Mouse (Mus musculus) testis, postnatal 10 days (tissue): ENCODE measurements around the gene Pdk4.

Source experiments
- DNase-seq: peaks from one replicate; pipeline ENCODE4 v3.0.0; 2021; ENCODE audit warnings: low spot score

Pdk4 gene

DNA sequence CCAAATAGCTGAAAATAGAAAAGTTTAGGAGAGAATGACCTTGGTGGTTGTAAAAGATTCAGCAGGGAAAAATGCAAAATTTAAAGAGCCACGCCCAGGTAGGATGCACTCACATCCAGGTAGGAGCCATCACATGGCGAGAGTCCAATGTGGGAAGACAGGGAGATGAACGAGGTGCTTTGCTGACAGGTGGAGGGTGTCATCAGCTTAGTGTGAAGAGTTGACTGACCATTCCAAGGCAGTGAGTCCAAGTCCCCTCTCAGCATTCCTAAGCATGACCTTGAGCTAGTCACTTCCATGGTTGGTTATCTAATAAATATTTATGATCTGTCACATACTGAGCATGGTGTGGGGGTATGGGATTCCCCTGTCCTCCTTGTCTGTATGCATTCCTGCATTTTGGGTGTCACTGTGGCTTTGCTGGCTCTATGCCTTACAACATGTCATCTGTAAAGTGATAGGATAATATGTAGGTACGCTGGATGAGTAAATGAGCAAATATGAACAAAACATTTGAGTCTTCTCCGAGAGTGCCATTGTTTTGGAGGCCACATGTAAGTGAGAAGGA is 51.7 kb downstream of the Pdk4 start:
- DNase-seq, result no peak

DNA sequence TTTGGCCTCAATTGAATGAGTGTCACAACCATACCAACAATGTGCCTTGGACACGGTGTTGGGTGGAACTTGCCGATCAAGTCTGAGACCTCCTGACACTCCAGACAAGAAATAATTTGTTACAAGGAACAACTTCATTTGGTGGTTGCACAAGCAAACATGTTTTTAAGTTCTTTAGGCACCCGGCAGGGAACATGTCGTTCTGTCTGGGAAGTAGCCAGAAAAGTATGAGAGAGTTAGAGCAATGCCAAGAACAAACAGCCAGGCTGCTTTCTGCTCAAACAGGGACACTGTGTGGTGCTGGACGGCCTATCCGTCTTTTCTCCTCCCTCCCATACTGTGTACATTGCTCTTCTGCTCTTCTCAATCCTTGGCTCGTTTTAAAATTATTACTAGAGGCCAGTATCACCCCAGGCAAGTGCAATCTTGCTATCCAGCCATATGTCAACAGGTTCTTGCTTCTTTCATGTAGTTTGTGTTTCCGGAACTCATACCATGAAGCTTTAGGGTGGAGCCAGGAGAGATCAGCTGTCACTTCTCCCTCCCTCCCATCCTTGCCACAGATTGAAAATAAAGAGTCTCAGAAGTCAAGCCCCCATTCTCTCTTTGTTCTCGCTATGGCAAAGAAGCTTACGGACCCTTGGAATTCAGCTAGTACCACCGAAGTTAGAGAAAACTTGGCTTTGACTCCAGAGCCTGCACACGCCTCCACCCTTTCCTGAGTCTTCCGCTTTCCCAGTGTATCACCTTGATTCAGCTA is 52.8 kb downstream of the Pdk4 start:
- DNase-seq, result no peak

DNA sequence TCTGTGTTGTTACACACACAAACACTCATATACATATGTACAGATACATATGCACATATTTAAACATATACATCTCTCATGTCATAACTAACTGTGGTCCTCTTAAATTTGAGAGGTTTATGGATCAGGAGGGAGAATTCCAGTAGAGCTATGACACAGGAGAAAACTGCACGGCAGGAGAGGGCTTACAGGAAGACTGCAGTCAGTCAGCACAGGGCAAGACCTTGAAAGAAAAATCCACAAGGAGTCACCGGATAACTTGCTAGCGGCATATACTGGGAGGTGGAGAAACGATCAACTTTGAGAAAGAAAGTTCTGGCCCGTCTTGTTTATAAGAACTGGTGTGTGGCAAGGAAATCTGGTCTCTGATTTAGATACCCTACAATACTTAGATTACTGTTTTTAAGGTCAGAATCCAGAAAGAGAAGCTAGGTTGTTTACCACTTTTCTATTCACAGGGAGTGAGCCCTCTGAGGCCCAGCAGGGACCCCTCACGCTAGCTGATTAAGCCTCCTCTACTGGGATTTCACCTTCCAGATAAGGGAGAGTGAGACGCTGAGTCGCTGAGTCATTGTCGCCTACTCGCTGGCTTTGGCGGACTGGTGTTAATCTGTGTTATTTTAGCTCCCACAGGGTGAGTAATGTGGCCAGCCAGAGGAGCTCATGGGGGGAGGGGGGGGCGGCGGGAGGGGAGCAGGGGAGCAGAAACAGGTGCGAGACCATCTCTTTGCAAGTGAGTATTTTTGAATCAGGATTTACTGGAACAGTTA is 53.6 kb downstream of the Pdk4 start:
- no peak for DNase-seq

DNA sequence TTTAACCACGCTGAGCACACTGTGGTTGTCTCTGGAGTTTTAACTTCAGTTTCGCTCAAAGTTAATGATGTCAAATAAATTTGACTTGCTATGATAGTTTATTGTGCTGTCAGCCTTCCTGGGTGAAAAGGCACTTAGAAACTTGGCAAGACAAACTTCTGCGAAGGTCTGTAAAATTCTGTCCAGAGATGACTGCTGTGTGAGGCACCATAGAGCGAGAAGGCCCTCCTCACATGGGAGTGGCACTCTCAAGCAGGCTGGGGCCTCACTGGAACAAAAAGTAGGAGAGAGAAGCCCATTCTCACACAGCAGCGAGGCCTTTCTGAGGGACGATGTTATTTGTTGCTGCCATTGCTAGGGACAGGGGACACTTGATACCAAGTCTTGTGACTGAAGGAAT is 54.9 kb downstream of the Pdk4 start:
- no peak for DNase-seq

DNA sequence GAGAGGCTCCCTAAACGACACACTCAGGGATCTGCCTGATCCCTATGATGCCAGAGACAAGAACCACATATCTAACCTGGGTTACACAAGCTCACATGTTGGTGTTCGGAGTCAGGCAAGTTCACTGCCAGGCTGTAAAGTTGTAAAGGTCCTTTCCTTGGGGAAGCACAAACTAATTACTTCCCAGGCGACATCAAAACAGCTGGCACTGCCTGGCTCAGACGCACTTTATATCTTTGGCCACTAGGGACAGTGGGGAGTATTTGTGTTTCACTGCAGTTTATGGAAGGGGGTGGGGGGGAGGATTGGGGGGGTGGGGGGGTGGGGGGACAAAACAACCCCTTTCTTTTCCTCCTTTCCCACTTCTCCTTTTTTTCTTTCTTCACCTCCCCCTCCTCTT is 58.4 kb downstream of the Pdk4 start:
- DNase-seq, result no peak

DNA sequence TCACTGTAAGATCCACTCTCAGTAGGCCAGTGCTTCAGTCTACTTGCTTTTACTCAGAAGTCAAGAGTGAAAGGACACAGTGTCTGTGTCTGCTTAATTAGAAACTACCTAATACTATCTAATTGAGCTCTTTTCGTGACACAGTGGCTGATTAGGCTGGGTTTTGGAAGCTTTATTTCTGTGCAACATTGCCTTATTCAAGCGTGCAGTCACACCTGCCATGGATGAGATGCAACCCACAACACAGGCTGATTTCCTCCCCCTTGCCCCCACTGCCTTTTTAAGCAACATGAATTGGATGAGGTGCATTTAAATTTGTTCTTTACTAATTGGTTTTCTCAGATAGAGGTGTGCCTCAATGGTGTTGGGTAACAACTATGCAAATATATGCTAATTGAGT is 62.2 kb downstream of the Pdk4 start:
- DNase-seq, result no peak
